Mouse (Mus musculus): Measurements from ENCODE around the gene Cox4i1. TPM values are rescaled to one million over a fixed set of nuclear protein-coding genes. Genes with fewer than 3 reads are reported as not detected.
A peak's percentile ranks its signal among the peaks of the same experiment; 100 is the strongest.
"Not testable (repeated sequence)": the region's sequence is repeated elsewhere in the genome, so short reads cannot be mapped to it uniquely, and the experiment has no call there.

Gene Cox4i1
- polyA plus RNA-seq, 1 experiment from 2014 or later, result 1,295 TPM

- Histone ChIP-seq H3K4me1 (peaks cover 41% of the 10 kb centered on the region), H3K9me3 (no peaks in the 10 kb centered on the region), H3K27me3 (ENCODE audit: insufficient read depth, poor library complexity, severe bottlenecking) (no peaks in the 10 kb centered on the region), H3K27ac (peak within 1 kb of the TSS; percentile 98), H3K4me3 (peak within 1 kb of the TSS; percentile 92), H3K36me3 (peaks cover 48% of the 10 kb centered on the region)
- WGBS, result under 1% methylated on average over 45 of the region's 51 CpGs
- DNase-seq (ENCODE audit: low spot score), result no peak
These were observed 418 bp downstream of the Cox4i1 start, which contains the start of gene Emc8 for GRCm38 (mm10) chr8:120668374-120668905. TSS of gene Emc8 (minus strand) at chr8:120668573.

GRCm38 (mm10) chr8:120671775-120672174, 3.8 kb downstream of the Cox4i1 start:
- Histone ChIP-seq H3K4me3 (no peak overlapping the region), H3K27ac (no peak overlapping the region), H3K27me3 (ENCODE audit: insufficient read depth, poor library complexity, severe bottlenecking) (no peaks in the 10 kb centered on the region), H3K36me3 (peaks cover 54% of the 10 kb centered on the region), H3K9me3 (no peaks in the 10 kb centered on the region), H3K4me1 (peaks cover 12% of the 10 kb centered on the region)
- whole genome bisulfite sequencing, result 80% methylated on average over 6 of the region's 6 CpGs
- no peak for DNase-seq (ENCODE audit: low spot score)

GRCm38 (mm10) chr8:120672626-120673229, 4.7 kb downstream of the Cox4i1 start:
- whole genome bisulfite sequencing, result 86% methylated on average over 16 of the region's 16 CpGs
- H3K27ac ChIP-seq, result no peak overlapping the region
- peaks cover 58% of the 10 kb centered on the region for H3K36me3 ChIP-seq
- H3K4me1 ChIP-seq, result peaks cover 8% of the 10 kb centered on the region
- DNase-seq (ENCODE audit: low spot score), result no peak
- H3K9me3 ChIP-seq, result no peaks in the 10 kb centered on the region
- no peaks in the 10 kb centered on the region for H3K27me3 ChIP-seq (ENCODE audit: insufficient read depth, poor library complexity, severe bottlenecking)
- no peak overlapping the region for H3K4me3 ChIP-seq

GRCm38 (mm10) chr8:120673298-120673697, 5.3 kb downstream of the Cox4i1 start:
- no peak overlapping the region for H3K27ac ChIP-seq
- peaks cover 58% of the 10 kb centered on the region for H3K36me3 ChIP-seq
- peaks cover 8% of the 10 kb centered on the region for H3K4me1 ChIP-seq
- 93% methylated on average over 7 of the region's 7 CpGs for WGBS
- H3K4me3 ChIP-seq, result no peak overlapping the region
- H3K27me3 ChIP-seq (ENCODE audit: insufficient read depth, poor library complexity, severe bottlenecking), result no peaks in the 10 kb centered on the region
- no peaks in the 10 kb centered on the region for H3K9me3 ChIP-seq
- DNase-seq (ENCODE audit: low spot score), result no peak

GRCm38 (mm10) chr8:120675718-120676117, 7.7 kb downstream of the Cox4i1 start:
- WGBS, result 74% methylated on average over 8 of the region's 8 CpGs
- no peak for DNase-seq (ENCODE audit: low spot score)
- Histone ChIP-seq H3K36me3 (peaks cover 48% of the 10 kb centered on the region), H3K4me1 (peaks cover 7% of the 10 kb centered on the region), H3K9me3 (no peaks in the 10 kb centered on the region), H3K27me3 (ENCODE audit: insufficient read depth, poor library complexity, severe bottlenecking) (peaks cover 5% of the 10 kb centered on the region; the same call in 1 of the 2 replicates), H3K27ac (no peak overlapping the region), H3K4me3 (no peak overlapping the region)

- H3K9me3 ChIP-seq, result no peaks in the 10 kb centered on the region
- WGBS, result 12% methylated on average over 10 of the region's 10 CpGs
- H3K27ac ChIP-seq, result no peak overlapping the region
- peaks cover 21% of the 10 kb centered on the region for H3K36me3 ChIP-seq
- H3K27me3 ChIP-seq (ENCODE audit: insufficient read depth, poor library complexity, severe bottlenecking), result peaks cover 19% of the 10 kb centered on the region
- peaks cover 7% of the 10 kb centered on the region for H3K4me1 ChIP-seq
- DNase-seq (ENCODE audit: low spot score), result peak; percentile 90
- H3K4me3 ChIP-seq, result no peak overlapping the region
These were observed 10.4 kb downstream of the Cox4i1 start for GRCm38 (mm10) chr8:120678447-120678846.

- Histone ChIP-seq H3K27ac (no peak overlapping the region), H3K4me3 (no peak overlapping the region), H3K27me3 (ENCODE audit: insufficient read depth, poor library complexity, severe bottlenecking) (peaks cover 25% of the 10 kb centered on the region), H3K9me3 (no peaks in the 10 kb centered on the region), H3K4me1 (peaks cover 8% of the 10 kb centered on the region), H3K36me3 (peaks cover 12% of the 10 kb centered on the region; the same call in 1 of the 2 replicates)
- WGBS, result 32% methylated on average over 11 of the region's 11 CpGs
- no peak for DNase-seq (ENCODE audit: low spot score)
These were observed 11.8 kb downstream of the Cox4i1 start for GRCm38 (mm10) chr8:120679629-120680387.

GRCm38 (mm10) chr8:120680405-120680804, 12.4 kb downstream of the Cox4i1 start:
- not testable (repeated sequence) for H3K4me3 ChIP-seq; H3K27ac ChIP-seq; H3K9me3 ChIP-seq; H3K36me3 ChIP-seq; DNase-seq (ENCODE audit: low spot score)
- 54% methylated on average over 7 of the region's 7 CpGs for WGBS
- Histone ChIP-seq H3K27me3 (ENCODE audit: insufficient read depth, poor library complexity, severe bottlenecking) (peaks cover 30% of the 10 kb centered on the region), H3K4me1 (peaks cover 12% of the 10 kb centered on the region)

- Histone ChIP-seq H3K36me3 (peaks cover 5% of the 10 kb centered on the region; the same call in 1 of the 2 replicates), H3K27me3 (ENCODE audit: insufficient read depth, poor library complexity, severe bottlenecking) (peaks cover 37% of the 10 kb centered on the region), H3K4me1 (peaks cover 13% of the 10 kb centered on the region), H3K27ac (no peak overlapping the region), H3K4me3 (no peak overlapping the region), H3K9me3 (no peaks in the 10 kb centered on the region)
- 78% methylated on average over 10 of the region's 10 CpGs for WGBS
- no peak for DNase-seq (ENCODE audit: low spot score)
These were observed 13.1 kb downstream of the Cox4i1 start for GRCm38 (mm10) chr8:120681113-120681512.

GRCm38 (mm10) chr8:120683602-120684001, 15.6 kb downstream of the Cox4i1 start:
- DNase-seq (ENCODE audit: low spot score), result peak; percentile 82
- H3K4me3 ChIP-seq, result no peak overlapping the region
- H3K36me3 ChIP-seq, result no peaks in the 10 kb centered on the region
- H3K27ac ChIP-seq, result no peak overlapping the region
- H3K4me1 ChIP-seq, result peaks cover 12% of the 10 kb centered on the region
- H3K27me3 ChIP-seq (ENCODE audit: insufficient read depth, poor library complexity, severe bottlenecking), result peaks cover 59% of the 10 kb centered on the region
- 17% methylated on average over 10 of the region's 10 CpGs for WGBS
- no peaks in the 10 kb centered on the region for H3K9me3 ChIP-seq

GRCm38 (mm10) chr8:120684082-120684481, 16.1 kb downstream of the Cox4i1 start:
- 62% methylated on average over 5 of the region's 5 CpGs for WGBS
- no peak for DNase-seq (ENCODE audit: low spot score)
- peaks cover 63% of the 10 kb centered on the region for H3K27me3 ChIP-seq (ENCODE audit: insufficient read depth, poor library complexity, severe bottlenecking)
- peaks cover 12% of the 10 kb centered on the region for H3K4me1 ChIP-seq
- no peak overlapping the region for H3K4me3 ChIP-seq
- no peaks in the 10 kb centered on the region for H3K36me3 ChIP-seq
- no peak overlapping the region for H3K27ac ChIP-seq
- H3K9me3 ChIP-seq, result no peaks in the 10 kb centered on the region

GRCm38 (mm10) chr8:120685097-120685496, 17.1 kb downstream of the Cox4i1 start:
- WGBS, result 68% methylated on average over 5 of the region's 5 CpGs
- Histone ChIP-seq H3K27me3 (ENCODE audit: insufficient read depth, poor library complexity, severe bottlenecking) (peaks cover 62% of the 10 kb centered on the region), H3K36me3 (no peaks in the 10 kb centered on the region), H3K27ac (no peak overlapping the region), H3K4me1 (peaks cover 8% of the 10 kb centered on the region; the same call in 1 of the 2 replicates), H3K4me3 (no peak overlapping the region), H3K9me3 (no peaks in the 10 kb centered on the region)
- DNase-seq (ENCODE audit: low spot score), result no peak

- Histone ChIP-seq H3K9me3 (no peaks in the 10 kb centered on the region), H3K27ac (no peak overlapping the region), H3K4me1 (peaks cover 8% of the 10 kb centered on the region; the same call in 1 of the 2 replicates), H3K36me3 (no peaks in the 10 kb centered on the region), H3K27me3 (ENCODE audit: insufficient read depth, poor library complexity, severe bottlenecking) (peaks cover 67% of the 10 kb centered on the region), H3K4me3 (no peak overlapping the region)
- DNase-seq (ENCODE audit: low spot score), result no peak
- WGBS, result 71% methylated on average over 8 of the region's 8 CpGs
These were observed 17.6 kb downstream of the Cox4i1 start for GRCm38 (mm10) chr8:120685591-120685990.
